10 mouse cellular contexts compared by ENCODE assay signal in genomic region chr16:16921021-16921435, GRCm38 (mm10). TPM values are rescaled to one million over a fixed set of nuclear protein-coding genes. Genes with fewer than 3 reads are reported as not detected.
DNase-seq lines count a peak whose midpoint lies in the region.
"Had no signal": no experiment of that assay in that cellular context is flagged by ENCODE, and none has a peak within 500 bp of the region (broad histone marks: within the 10 kb centered on the region; RNA-seq: fewer than 3 reads in every experiment).

No protein-coding gene starts in this region.

- H3K9me3 ChIP-seq in megakaryocyte, embryonic 14.5 days = no peaks in the 10 kb centered on the region

- H3K4me1 ChIP-seq in megakaryocyte, embryonic 14.5 days = peaks cover 32% of the 10 kb centered on the region

- peak; percentile 45 for DNase-seq in left cerebral cortex, postnatal 4 days
- no peak for DNase-seq in left cerebral cortex, adult 9 months (ENCODE audit: low spot score in 2 of 2)
- peak; percentile 40 for DNase-seq in Muller cell, postnatal 12 days (ENCODE audit: inconsistent ontology term)
- DNase-seq in cerebellum, adult 18-20 months = peak; percentile 48 to 53
- DNase-seq in heart, postnatal 4 days = peak; percentile 46
- DNase-seq in natural killer cell, adult 2 months (ENCODE audit: low spot score in 2 of 2) = no peak
- no peak for DNase-seq in right cerebral cortex, postnatal 4 days

- no peaks in the 10 kb centered on the region for H3K27me3 ChIP-seq in megakaryocyte, embryonic 14.5 days (replicated peaks)

- peaks cover 65% of the 10 kb centered on the region for H3K36me3 ChIP-seq in megakaryocyte, embryonic 14.5 days (replicated peaks; ENCODE audit: low read length)

- peak overlapping the region; percentile 71 for H3K4me3 ChIP-seq in megakaryocyte, embryonic 14.5 days (replicated peaks)

- intact Hi-C loops in left cerebral cortex, postnatal 4 days (cut with DNase I) = no loop called here

RNA-seq across cellular contexts. Expression of gene Ppm1f, which starts 24.8 kb away (rescaled TPM):
- total RNA-seq in left cerebral cortex, postnatal 4 days (2021) = 10 to 100 TPM; 23.8 to 25.8 TPM
- total RNA-seq in heart, postnatal 4 days (2021) = 10 to 100 TPM; 40.5 to 48.0 TPM
- 0.78 TPM in 1 of 2 replicates, not detected in the other for polyA plus RNA-seq in megakaryocyte, embryonic 14.5 days (2012; ENCODE audit: insufficient read depth, low replicate concordance)

RNA-seq across cellular contexts. Expression of gene Vpreb1, which starts 50.4 kb away (rescaled TPM):
- under 1 TPM in 1 of 2 experiments, not detected in 1; 0.52 TPM for total RNA-seq in left cerebral cortex, postnatal 4 days (2021)
- total RNA-seq in heart, postnatal 4 days (2021) = not detected
- not detected in 2 replicates for polyA plus RNA-seq in megakaryocyte, embryonic 14.5 days (2012; ENCODE audit: insufficient read depth, low replicate concordance)
- total RNA-seq: left cerebral cortex, postnatal 14 days had no signal

RNA-seq across cellular contexts. Expression of gene Top3b, which starts 50.5 kb away (rescaled TPM):
- 10 to 100 TPM; 57.1 to 78.2 TPM for total RNA-seq in left cerebral cortex, postnatal 4 days (2021)
- 10 to 100 TPM; 42.4 to 47.5 TPM for total RNA-seq in heart, postnatal 4 days (2021)
- polyA plus RNA-seq in megakaryocyte, embryonic 14.5 days (2012; ENCODE audit: insufficient read depth, low replicate concordance) = 11.5 and 26.0 TPM in 2 replicates

RNA-seq across cellular contexts. Expression of gene Igll1, which starts 57.2 kb away (rescaled TPM):
- total RNA-seq in left cerebral cortex, postnatal 4 days (2021) = not detected
- total RNA-seq in heart, postnatal 4 days (2021) = not detected
- polyA plus RNA-seq in megakaryocyte, embryonic 14.5 days (2012; ENCODE audit: insufficient read depth, low replicate concordance) = not detected in 2 replicates
- total RNA-seq: left cerebral cortex, postnatal 14 days had no signal
- polyA plus RNA-seq: embryonic facial prominence, embryonic 11.5 days had no signal

Comparison
In these comparisons a context has a peak if more than half of its experiments do, and no peak if none do; other contexts are left out.
1. DNase-seq: peak in left cerebral cortex, postnatal 4 days (single experiment), Muller cell, postnatal 12 days (single experiment), cerebellum, adult 18-20 months (2 of 2) and heart, postnatal 4 days (single experiment); none in left cerebral cortex, adult 9 months (0 of 2), natural killer cell, adult 2 months (0 of 2) and right cerebral cortex, postnatal 4 days (single experiment).